Mouse (Mus musculus): Measurements from ENCODE around the gene Ino80d.

Ino80d gene

GRCm38 (mm10) chr1:63107614-63108327 lies 6.7 kb downstream of the Ino80d start:
- no peak for DNase-seq (ENCODE audit: low spot score in 2 of 2)

GRCm38 (mm10) chr1:63102758-63103451 lies 11.6 kb downstream of the Ino80d start:
- no peak for DNase-seq (ENCODE audit: low spot score in 2 of 2)

GRCm38 (mm10) chr1:63100196-63100595 lies 14.3 kb downstream of the Ino80d start:
- no peak for DNase-seq (ENCODE audit: low spot score in 2 of 2)

DNA sequence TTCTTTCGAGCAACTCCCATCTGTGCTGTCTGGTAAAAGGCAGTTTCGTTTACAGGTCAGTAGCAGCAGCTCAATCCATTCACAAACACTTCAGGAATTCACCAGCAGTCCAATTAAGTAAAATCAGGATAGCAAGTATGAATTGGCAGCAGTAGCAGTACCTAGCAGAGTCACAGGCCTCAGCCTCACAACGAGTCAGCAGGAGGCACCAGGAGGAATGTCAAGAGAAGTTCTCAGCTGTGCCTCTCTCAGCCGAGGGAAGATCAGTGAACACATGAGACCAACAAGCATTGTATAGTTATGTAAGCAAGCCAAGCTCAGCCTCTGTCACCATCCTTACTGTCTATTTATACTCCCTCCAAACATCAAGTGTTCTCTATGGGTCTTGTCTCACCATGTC lies 15.6 kb downstream of the Ino80d start:
- no peak for DNase-seq (ENCODE audit: low spot score in 2 of 2)

DNA sequence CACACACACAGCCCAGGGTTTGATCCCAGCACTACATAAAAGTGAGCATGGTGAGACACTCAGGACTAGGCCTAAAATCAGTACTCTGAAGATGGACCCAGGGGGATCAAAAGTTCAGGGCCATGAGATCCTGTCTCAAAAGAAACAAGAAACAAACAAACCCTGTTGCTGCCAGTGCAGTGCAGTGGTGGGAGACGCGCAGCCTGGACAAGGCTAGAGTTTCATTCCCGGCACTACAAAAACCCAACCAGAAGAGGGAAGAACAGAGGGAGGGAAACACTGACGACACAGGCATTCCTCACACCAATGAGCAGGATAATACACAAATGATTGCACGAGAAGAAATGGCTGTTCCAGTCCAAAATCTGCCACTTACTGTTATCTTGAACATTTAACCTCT lies 18.4 kb downstream of the Ino80d start:
- no peak for DNase-seq (ENCODE audit: low spot score in 2 of 2)

- no peak for DNase-seq (ENCODE audit: low spot score in 2 of 2)
Measured at GRCm38 (mm10) chr1:63089795-63090194, 24.7 kb downstream of the Ino80d start.

GRCm38 (mm10) chr1:63088614-63089013 lies 25.9 kb downstream of the Ino80d start:
- DNase-seq (ENCODE audit: low spot score in 2 of 2): no peak

GRCm38 (mm10) chr1:63080277-63080676 lies 34.2 kb downstream of the Ino80d start:
- no peak for DNase-seq (ENCODE audit: low spot score in 2 of 2)

- no peak for DNase-seq (ENCODE audit: low spot score in 2 of 2)
Measured at GRCm38 (mm10) chr1:63076383-63076782, 38.1 kb downstream of the Ino80d start.

DNA sequence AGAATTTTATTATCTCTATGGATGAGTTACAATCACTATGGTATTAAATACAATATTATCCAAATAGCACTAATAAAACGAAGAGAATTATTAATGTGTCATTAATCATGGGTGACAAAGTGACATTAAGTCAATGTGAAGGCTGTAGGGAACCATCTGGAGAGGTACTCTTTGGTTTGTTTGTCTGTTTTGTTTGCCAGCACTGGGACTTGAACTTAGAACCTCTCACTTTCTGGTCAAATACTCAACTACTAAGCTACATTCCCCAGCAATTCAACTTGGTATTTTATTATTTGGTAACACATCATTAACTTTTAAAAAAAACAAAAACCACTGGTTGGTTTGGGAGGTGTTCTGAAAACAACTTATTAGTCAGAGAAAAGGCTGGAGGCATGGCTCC lies 43.1 kb downstream of the Ino80d start:
- no peak for DNase-seq (ENCODE audit: low spot score in 2 of 2)

DNA sequence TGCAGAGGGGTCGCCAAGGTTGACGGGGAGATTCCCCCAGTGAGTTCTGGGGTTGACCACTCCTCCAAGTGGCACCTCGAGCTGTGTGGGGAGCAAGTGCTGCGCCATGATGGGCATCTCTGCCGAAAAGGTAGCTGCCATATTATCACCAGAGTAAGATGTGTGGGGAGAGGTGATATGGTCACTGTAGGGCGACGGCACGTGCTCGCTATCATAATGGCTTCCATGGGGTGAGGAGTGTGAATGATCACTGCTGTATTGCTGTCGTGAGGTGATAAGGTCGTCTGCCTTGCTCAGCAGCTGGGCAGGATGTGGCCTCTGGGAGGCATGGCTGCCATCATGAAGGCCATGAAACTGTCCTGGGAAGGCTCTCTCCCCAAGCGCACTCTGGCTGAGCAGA lies 56.1 kb downstream of the Ino80d start:
- no peak for DNase-seq (ENCODE audit: low spot score in 2 of 2)

DNA sequence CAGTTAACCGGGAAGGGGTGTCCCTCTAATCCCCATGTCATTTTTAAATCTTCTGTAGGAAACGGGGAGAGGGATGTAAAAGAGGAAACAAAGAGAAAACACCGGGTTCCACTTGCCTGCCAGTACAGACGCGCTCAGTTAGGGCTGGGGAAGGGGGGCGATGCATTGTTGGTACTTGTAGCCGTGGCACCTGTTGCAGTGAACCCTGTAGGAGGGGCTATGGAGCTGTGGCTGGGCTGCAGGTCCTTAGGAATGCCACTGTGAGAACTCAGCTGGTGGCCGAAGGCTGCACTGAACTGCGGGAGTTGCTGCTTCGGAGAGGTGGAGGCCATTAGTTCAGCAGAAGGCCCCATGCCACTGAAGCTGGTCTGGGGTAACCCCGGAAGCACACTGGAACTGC lies 56.6 kb downstream of the Ino80d start:
- no peak for DNase-seq (ENCODE audit: low spot score in 2 of 2)

DNA sequence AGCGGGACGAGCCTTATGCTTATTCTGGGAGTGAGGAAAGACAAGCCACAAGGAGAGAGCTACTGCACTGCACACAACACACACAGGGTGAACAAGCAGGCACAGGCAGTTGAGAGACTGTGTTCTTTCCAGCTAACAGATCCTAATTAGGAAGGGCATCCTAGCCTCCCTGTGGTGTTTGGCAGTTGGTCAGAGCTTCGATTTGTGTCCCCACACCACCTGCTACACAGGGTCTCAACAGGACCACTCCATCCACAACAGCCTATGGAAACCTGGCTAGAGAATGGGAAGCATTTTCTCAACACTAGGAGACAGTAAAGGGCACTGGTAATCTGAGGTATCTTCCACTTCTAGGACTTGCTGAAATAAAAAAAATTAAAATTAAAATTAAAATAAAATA lies 57.1 kb downstream of the Ino80d start:
- no peak for DNase-seq (ENCODE audit: low spot score in 2 of 2)

GRCm38 (mm10) chr1:63055386-63055785 lies 59.1 kb downstream of the Ino80d start:
- no peak for DNase-seq (ENCODE audit: low spot score in 2 of 2)

- DNase-seq (ENCODE audit: low spot score in 2 of 2): no peak
Measured at GRCm38 (mm10) chr1:63050866-63051265, 63.6 kb downstream of the Ino80d start.

- no peak for DNase-seq (ENCODE audit: low spot score in 2 of 2)
Measured at GRCm38 (mm10) chr1:63049977-63050376, 64.5 kb downstream of the Ino80d start.

GRCm38 (mm10) chr1:63047983-63048382 lies 66.5 kb downstream of the Ino80d start:
- no peak for DNase-seq (ENCODE audit: low spot score in 2 of 2)

DNA sequence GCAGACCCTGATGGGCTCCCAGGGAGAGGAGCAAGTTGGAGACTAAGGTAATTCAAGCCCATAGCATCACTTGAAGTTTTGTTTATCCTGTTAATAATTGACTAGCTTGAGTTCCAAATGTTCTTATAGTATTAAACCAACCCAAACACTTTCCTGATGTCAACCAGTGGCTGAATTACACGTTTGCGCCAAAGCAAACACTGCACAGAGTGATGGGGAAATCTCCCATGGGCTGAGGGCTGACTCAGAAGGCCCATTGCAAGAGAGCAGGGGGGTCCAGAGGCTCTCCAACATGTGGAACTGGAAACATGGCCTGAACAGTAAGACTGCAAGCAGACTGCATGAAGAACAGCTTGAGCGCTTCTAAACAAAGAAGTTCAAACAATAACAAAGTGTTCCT lies 81.5 kb downstream of the Ino80d start:
- no peak for DNase-seq (ENCODE audit: low spot score in 2 of 2)

GRCm38 (mm10) chr1:63019916-63020315 lies 94.6 kb downstream of the Ino80d start:
- DNase-seq (ENCODE audit: low spot score in 2 of 2): no peak

DNA sequence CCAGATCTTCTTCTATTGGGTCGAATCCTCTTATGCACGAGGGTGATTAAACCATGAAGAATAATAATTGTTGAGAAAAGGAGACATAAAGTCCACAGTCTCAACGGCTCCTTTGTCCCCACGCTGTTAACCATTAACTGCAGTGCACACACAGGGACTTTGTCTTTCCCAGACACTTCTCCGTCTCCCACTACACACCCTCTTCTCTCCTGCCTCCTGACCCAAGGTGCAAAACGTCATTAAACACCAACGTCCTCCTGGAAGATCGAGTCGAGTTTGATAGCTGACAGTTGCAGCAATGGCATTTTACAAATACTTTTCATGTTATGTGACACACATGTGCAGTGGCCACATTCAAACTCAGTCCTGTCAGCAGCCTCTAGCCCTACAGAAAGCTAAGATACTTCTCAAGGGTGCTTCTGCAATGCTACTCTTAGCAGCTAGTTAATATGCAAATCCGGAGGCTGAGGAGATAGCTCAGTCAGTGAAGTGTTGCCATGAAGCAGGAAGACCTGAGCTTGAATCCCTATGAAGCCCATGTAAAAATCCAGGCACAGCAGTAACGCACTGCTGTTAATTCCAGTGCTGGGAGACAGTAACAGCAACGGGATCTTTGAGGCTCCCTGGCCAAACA lies 109.3 kb downstream of the Ino80d start:
- DNase-seq (ENCODE audit: low spot score in 2 of 2): peak in 1 of 2 experiments; percentile 9

GRCm38 (mm10) chr1:63001874-63002273 lies 112.6 kb downstream of the Ino80d start:
- DNase-seq (ENCODE audit: low spot score in 2 of 2): peak; percentile 49 to 51

DNA sequence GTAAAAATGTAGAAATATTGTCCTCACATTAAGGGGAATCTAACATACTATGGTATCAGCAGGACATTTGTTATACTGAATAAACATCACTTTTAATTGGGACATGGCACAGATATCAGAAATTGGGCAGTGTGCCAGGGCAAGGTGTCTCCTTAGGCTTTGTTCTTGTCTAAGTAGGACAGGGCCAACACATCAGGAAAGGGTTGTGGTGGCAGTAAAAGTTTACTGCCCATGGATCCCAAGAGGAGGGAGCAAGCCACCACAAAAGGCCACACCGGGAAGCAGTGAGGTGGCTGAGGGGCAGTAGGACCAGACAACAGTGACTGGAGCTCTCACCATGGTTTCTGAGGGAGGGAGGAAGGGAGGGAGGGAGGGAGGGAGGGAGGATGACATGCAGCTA lies 121.1 kb downstream of the Ino80d start:
- DNase-seq (ENCODE audit: low spot score in 2 of 2): no peak

GRCm38 (mm10) chr1:62992648-62993047 lies 121.8 kb downstream of the Ino80d start:
- DNase-seq (ENCODE audit: low spot score in 2 of 2): no peak

Measured in spleen, postnatal 36 days (tissue).